Mouse (Mus musculus): ENCODE data around the gene Pafah1b3. TPM values are rescaled to one million over a fixed set of nuclear protein-coding genes. Genes with fewer than 3 reads are reported as not detected.

The Pafah1b3 gene
- 39.0 and 41.3 TPM in 2 replicates for total RNA-seq (2014; fragmentation: Nextera tagmentation)
- 76.9 and 94.6 TPM in 2 replicates for total RNA-seq (2017)
- polyA plus RNA-seq (2012): 69.0 and 79.2 TPM in 2 replicates

- peak; percentile 75 for ATAC-seq (ENCODE audit: extremely low read depth, insufficient number of reproducible peaks, low FRiP score, poor library complexity, severe bottlenecking)
- peaks cover 45% of the 10 kb centered on the region for H3K4me1 ChIP-seq (ENCODE audit: insufficient read depth, low read depth, low read length)
- TF ChIP-seq CTCF (IDR thresholded peaks at IDR 0.05; ENCODE audit: low read depth, low read length) (no peak), POLR2AphosphoS5 (IDR thresholded peaks at IDR 0.05; ENCODE audit: insufficient replicate concordance, low read depth, low read length) (0 out of 2 replicates have a peak, but pooled peaks have one; percentile 23), GATA2 (IDR thresholded peaks at IDR 0.05; ENCODE audit: borderline replicate concordance, low read depth, low read length) (no peak), GATA1 (IDR thresholded peaks at IDR 0.05; ENCODE audit: borderline replicate concordance, low read length) (no peak)
These were observed at the start of gene Pafah1b3 for GRCm38 (mm10) chr7:25297454-25298325. Pafah1b3 (minus strand) TSS chr7:25297986.

DNA sequence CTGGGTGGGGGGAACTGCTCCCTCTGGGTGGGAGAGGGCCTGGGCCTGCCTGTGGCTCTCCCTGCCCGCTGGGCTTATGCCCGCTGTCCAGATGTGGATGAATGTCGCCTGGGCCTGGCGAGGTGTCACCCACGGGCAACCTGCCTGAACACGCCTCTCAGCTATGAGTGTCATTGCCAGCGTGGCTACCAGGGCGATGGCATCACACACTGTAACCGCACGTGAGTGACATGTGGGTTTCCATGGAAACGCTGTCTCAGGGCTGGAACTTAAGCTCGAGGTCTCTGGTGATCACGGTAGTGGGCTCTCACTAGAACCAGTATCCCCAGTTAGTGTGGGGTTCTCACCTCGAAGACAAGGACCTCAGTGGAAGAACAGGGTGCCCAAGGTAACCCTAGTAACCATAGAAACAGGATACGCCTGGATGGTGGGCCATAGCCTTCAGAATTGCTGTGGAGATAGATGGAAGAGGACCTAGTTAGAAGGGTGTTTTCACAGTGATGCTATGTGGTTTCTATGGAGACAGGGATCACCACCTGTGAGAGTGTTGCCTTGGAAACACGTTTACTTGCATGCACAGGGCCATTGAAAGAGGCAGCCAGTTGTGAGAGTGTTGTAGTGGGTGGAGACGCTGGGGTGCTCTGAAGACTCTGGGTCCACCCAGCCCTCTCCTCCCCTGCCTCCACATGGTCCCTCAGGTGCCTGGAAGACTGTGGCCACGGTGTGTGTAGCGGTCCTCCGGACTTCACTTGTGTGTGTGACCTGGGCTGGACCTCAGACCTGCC lies 43.4 kb upstream of the Pafah1b3 start:
- H3K36me3 ChIP-seq (replicated peaks): peaks cover 91% of the 10 kb centered on the region
- no peaks in the 10 kb centered on the region for H3K9me3 ChIP-seq (replicated peaks)
- H3K27me3 ChIP-seq (ENCODE audit: insufficient read depth, low read length): no peaks in the 10 kb centered on the region
- no peak for DNase-seq (ENCODE audit: low spot score)
- ATAC-seq (ENCODE audit: extremely low read depth, insufficient number of reproducible peaks, low FRiP score, poor library complexity, severe bottlenecking): no peak
- TF ChIP-seq GATA1 (IDR thresholded peaks at IDR 0.05; ENCODE audit: borderline replicate concordance, low read length) (no peak), CTCF (IDR thresholded peaks at IDR 0.05; ENCODE audit: low read depth, low read length) (no peak), POLR2AphosphoS5 (IDR thresholded peaks at IDR 0.05; ENCODE audit: insufficient replicate concordance, low read depth, low read length) (no peak), GATA2 (IDR thresholded peaks at IDR 0.05; ENCODE audit: borderline replicate concordance, low read depth, low read length) (no peak), TAL1 (conservative IDR thresholded peaks at IDR 0.05; ENCODE audit: low read depth, low read length) (no peak)
- no peak overlapping the region for H3K4me3 ChIP-seq (ENCODE audit: low read depth, low read length)
- no peaks in the 10 kb centered on the region for H3K4me1 ChIP-seq (ENCODE audit: insufficient read depth, low read depth, low read length)

More at GRCm38 (mm10) chr7:25297454-25298325, at the start of gene Pafah1b3:
- peak; percentile 78 for DNase-seq (ENCODE audit: low spot score)
- H3K9me3 ChIP-seq (replicated peaks): no peaks in the 10 kb centered on the region
- H3K27me3 ChIP-seq (ENCODE audit: insufficient read depth, low read length): peaks cover 1% of the 10 kb centered on the region; the same call in 1 of the 2 replicates
- H3K4me3 ChIP-seq (ENCODE audit: low read depth, low read length): peak within 1 kb of the TSS; percentile 93
- H3K36me3 ChIP-seq (replicated peaks): peaks cover 39% of the 10 kb centered on the region

- Histone ChIP-seq H3K9me3 (replicated peaks) (no peaks in the 10 kb centered on the region), H3K4me1 (ENCODE audit: insufficient read depth, low read depth, low read length) (no peaks in the 10 kb centered on the region), H3K36me3 (replicated peaks) (peaks cover 91% of the 10 kb centered on the region), H3K27me3 (ENCODE audit: insufficient read depth, low read length) (no peaks in the 10 kb centered on the region), H3K4me3 (ENCODE audit: low read depth, low read length) (no peak overlapping the region)
- TF ChIP-seq CTCF (IDR thresholded peaks at IDR 0.05; ENCODE audit: low read depth, low read length) (no peak), POLR2AphosphoS5 (IDR thresholded peaks at IDR 0.05; ENCODE audit: insufficient replicate concordance, low read depth, low read length) (no peak), GATA1 (IDR thresholded peaks at IDR 0.05; ENCODE audit: borderline replicate concordance, low read length) (no peak), GATA2 (IDR thresholded peaks at IDR 0.05; ENCODE audit: borderline replicate concordance, low read depth, low read length) (no peak), TAL1 (conservative IDR thresholded peaks at IDR 0.05; ENCODE audit: low read depth, low read length) (no peak)
- DNase-seq (ENCODE audit: low spot score) (no peak), ATAC-seq (ENCODE audit: extremely low read depth, insufficient number of reproducible peaks, low FRiP score, poor library complexity, severe bottlenecking) (no peak)
These were observed 41.5 kb upstream of the Pafah1b3 start for GRCm38 (mm10) chr7:25339329-25339728.

- Histone ChIP-seq H3K9me3 (replicated peaks) (no peaks in the 10 kb centered on the region), H3K4me1 (ENCODE audit: insufficient read depth, low read depth, low read length) (0 out of 2 replicates have a peak, but pooled peaks cover 3% of the 10 kb centered on the region), H3K36me3 (replicated peaks) (peaks cover 92% of the 10 kb centered on the region), H3K4me3 (ENCODE audit: low read depth, low read length) (no peak overlapping the region), H3K27me3 (ENCODE audit: insufficient read depth, low read length) (no peaks in the 10 kb centered on the region)
- ATAC-seq (ENCODE audit: extremely low read depth, insufficient number of reproducible peaks, low FRiP score, poor library complexity, severe bottlenecking) (no peak), DNase-seq (ENCODE audit: low spot score) (no peak)
- TF ChIP-seq POLR2AphosphoS5 (IDR thresholded peaks at IDR 0.05; ENCODE audit: insufficient replicate concordance, low read depth, low read length) (no peak), CTCF (IDR thresholded peaks at IDR 0.05; ENCODE audit: low read depth, low read length) (no peak), GATA1 (IDR thresholded peaks at IDR 0.05; ENCODE audit: borderline replicate concordance, low read length) (no peak), GATA2 (IDR thresholded peaks at IDR 0.05; ENCODE audit: borderline replicate concordance, low read depth, low read length) (no peak)
These were observed 36.7 kb upstream of the Pafah1b3 start for GRCm38 (mm10) chr7:25334472-25334871.

DNA sequence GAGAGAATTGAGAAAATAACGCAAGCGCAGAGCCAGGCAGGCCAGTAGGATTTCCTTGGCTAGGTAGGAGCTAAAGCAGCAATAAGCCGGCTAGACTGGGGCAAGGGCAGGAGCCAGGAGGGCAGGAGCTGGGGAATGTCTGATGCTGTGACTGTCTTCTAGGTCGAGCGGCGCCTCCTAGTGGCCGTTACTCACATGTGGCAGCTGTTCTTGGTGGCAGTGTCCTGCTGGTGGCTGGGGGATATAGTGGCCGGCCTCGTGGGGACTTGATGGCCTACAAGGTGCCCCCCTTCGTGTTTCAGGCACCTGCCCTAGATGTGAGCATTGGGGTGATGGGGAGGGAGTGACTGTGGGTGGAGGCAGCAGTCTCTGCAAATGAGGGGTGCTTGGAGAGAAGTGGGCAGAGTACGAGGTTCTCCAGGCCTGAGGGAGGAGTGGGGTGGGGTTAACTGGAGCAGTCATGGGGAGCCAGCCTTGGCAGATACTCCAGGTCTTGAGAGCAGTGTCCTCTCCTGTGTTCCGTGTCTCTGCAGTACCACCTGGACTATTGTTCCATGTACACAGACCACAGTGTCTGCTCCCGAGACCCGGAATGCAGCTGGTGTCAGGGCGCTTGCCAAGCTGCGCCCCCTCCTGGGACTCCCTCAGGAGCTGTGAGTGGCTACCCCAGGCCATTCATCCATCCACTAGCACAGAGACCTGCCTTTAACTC lies 36.0 kb upstream of the Pafah1b3 start:
- Histone ChIP-seq H3K9me3 (replicated peaks) (no peaks in the 10 kb centered on the region), H3K27me3 (ENCODE audit: insufficient read depth, low read length) (no peaks in the 10 kb centered on the region), H3K4me3 (ENCODE audit: low read depth, low read length) (no peak overlapping the region), H3K36me3 (replicated peaks) (peaks cover 93% of the 10 kb centered on the region), H3K4me1 (ENCODE audit: insufficient read depth, low read depth, low read length) (0 out of 2 replicates have a peak, but pooled peaks cover 3% of the 10 kb centered on the region)
- no peak for TF ChIP-seq GATA1 (IDR thresholded peaks at IDR 0.05; ENCODE audit: borderline replicate concordance, low read length)
- TF ChIP-seq CTCF (IDR thresholded peaks at IDR 0.05; ENCODE audit: low read depth, low read length): peak; percentile 84
- peak; percentile 77 for DNase-seq (ENCODE audit: low spot score)
- no peak for ATAC-seq (ENCODE audit: extremely low read depth, insufficient number of reproducible peaks, low FRiP score, poor library complexity, severe bottlenecking)

All from G1E (cell line).